Mouse (Mus musculus) hindbrain, embryonic 15.5 days (tissue): Measurements from ENCODE around the gene Chga. TPM values are rescaled to one million over a fixed set of nuclear protein-coding genes. Genes with fewer than 3 reads are reported as not detected.

Source experiments
- ATAC-seq: fragments of 200-750 bp; cut with Nextera tagmentation; 2 replicates; pipeline ENCODE4 v1.8.0; 2017; ENCODE audit warnings: low read depth, moderate number of reproducible peaks, moderate TSS enrichment; ENCODE audit not compliant: low FRiP score
- H3K27ac ChIP-seq: fragments of 300-500 bp; sonication (generic); replicated peaks from 2 replicates; pipeline ENCODE4 v1.5.1; 2015; ENCODE audit warnings: mild to moderate bottlenecking, inconsistent platforms
- H3K27me3 ChIP-seq: fragments of 300-500 bp; sonication (generic); 2 replicates; pipeline ENCODE4 v1.6.1; 2015; ENCODE audit warnings: control low read depth, inconsistent platforms
- H3K36me3 ChIP-seq: fragments of 300-500 bp; sonication (generic); 2 replicates; pipeline ENCODE4 v1.6.1; 2015; ENCODE audit warnings: control low read depth, inconsistent platforms
- H3K4me1 ChIP-seq: fragments of 300-500 bp; sonication (generic); replicated peaks from 2 replicates; pipeline ENCODE4 v1.6.1; 2015; ENCODE audit warnings: control low read depth, inconsistent platforms
- H3K4me2 ChIP-seq: fragments of 300-500 bp; sonication (generic); 2 replicates; pipeline ENCODE4 v1.6.1; 2015; ENCODE audit warnings: moderate library complexity, mild to moderate bottlenecking, inconsistent platforms
- H3K4me3 ChIP-seq: fragments of 300-500 bp; sonication (generic); 2 replicates; pipeline ENCODE4 v1.5.1; 2015; ENCODE audit warnings: mild to moderate bottlenecking, inconsistent platforms
- H3K9ac ChIP-seq: fragments of 300-500 bp; sonication (generic); 2 replicates; pipeline ENCODE4 v1.6.1; 2015; ENCODE audit warnings: inconsistent platforms
- H3K9me3 ChIP-seq: fragments of 300-500 bp; sonication (generic); 2 replicates; pipeline ENCODE4 v1.6.1; 2016; ENCODE audit warnings: control low read depth, inconsistent platforms
- WGBS: fragments of 180-500 bp; shearing (Covaris S2); methylation state at CpG from one replicate; pipeline ENCODE4 v1.1.7; 2015; 5-methylcytosine and 5-hydroxymethylcytosine counted together
- polyA plus RNA-seq: library from polyadenylated mRNA; unstranded; fragments of >200 nt; fragmentation: Nextera tagmentation; extraction: Ambion mirVana; gene quantifications from 2 replicates; pipeline ENCODE4 v1.2.1, GENCODE M21; 2015

Gene Chga
- polyA plus RNA-seq, 1 experiment from 2014 or later = 166 TPM

DNA sequence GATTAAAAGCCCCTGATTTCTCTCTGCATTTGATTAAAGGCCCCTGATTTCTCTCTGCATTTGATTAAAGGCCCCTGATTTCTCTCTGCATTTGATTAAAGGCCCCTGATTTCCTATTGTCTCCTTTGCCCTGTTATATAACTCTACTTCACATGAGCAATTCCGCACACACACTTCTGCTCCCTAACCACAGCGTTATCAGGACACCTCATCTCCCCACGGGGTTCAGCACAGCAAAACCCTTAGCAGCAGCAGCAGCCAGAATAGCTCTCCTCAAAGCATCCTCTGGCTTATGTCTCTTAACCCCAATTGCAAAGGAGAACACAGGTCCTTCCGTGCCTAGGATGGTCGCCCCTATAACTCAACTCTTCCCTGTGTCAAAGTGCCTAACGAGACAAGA lies 50.8 kb downstream of the Chga start:
- Histone ChIP-seq H3K9me3 (no peaks in the 10 kb centered on the region), H3K9ac (no peak overlapping the region), H3K27ac (no peak overlapping the region), H3K4me3 (no peak overlapping the region), H3K36me3 (no peaks in the 10 kb centered on the region), H3K27me3 (no peaks in the 10 kb centered on the region), H3K4me1 (peaks cover 23% of the 10 kb centered on the region), H3K4me2 (no peak overlapping the region)
- WGBS = 90% methylated on average over 6 of the region's 6 CpGs
- ATAC-seq = no peak

DNA sequence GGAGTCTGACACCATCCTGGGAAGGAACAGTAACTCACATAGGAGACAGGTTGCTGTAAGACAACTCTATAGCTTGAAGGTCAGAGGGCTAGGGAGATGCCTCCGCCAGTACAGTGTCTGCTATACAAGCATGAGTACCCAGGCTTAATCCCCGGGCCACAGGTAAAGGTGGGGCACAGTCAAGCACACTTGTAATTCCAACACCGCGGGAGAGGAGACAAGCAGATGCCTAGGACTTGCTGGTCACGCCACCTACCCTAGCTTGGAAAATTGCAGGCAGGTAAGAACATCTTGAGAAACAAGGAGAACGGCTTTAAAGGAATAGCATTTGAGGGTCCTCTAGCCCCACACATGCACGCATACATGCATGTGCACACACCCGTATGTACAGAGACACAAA lies 52.3 kb downstream of the Chga start:
- Histone ChIP-seq H3K4me1 (peaks cover 12% of the 10 kb centered on the region), H3K4me2 (no peak overlapping the region), H3K9me3 (no peaks in the 10 kb centered on the region), H3K4me3 (no peak overlapping the region), H3K36me3 (no peaks in the 10 kb centered on the region), H3K9ac (no peak overlapping the region), H3K27ac (no peak overlapping the region), H3K27me3 (no peaks in the 10 kb centered on the region)
- 95% methylated on average over 8 of the region's 8 CpGs for WGBS
- ATAC-seq = no peak

DNA sequence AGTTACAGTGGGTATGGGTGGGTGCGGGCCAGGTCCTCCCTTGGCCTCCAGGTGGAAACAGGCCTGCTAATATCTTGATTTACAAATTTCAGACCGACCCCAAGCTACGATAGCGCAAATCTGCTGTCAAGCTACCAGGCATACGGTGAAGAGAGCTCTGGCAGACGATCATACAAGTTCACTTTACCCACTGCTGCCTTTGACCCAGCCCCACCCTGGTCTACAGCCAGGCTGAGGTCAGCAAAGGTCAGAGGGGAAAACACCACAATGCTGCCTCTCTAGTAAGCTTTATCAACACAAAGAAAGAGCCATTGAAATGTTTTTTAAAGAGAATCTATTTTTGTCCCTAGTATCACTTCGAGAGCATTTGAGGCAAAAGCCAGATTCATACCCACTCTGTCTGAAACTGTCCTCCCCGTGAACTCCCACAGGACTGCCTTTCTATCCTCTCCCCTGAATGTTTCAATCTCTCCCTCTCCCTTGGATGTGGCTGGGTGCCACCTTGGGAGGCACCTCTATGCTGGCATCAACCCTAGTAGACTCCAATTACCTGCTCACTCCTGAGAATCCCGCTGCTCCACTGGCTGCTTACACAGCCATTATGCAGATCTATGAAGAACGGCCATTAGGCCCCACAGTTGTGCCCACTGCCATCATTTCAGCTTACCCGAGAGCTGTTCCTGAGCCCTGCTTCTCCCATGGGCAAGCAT lies 53.2 kb downstream of the Chga start:
- no peak overlapping the region for H3K9ac ChIP-seq
- no peak overlapping the region for H3K27ac ChIP-seq
- H3K27me3 ChIP-seq = no peaks in the 10 kb centered on the region
- no peak for ATAC-seq
- 73% methylated on average over 11 of the region's 11 CpGs for WGBS
- peaks cover 12% of the 10 kb centered on the region; the same call in 1 of the 2 replicates for H3K4me1 ChIP-seq
- H3K9me3 ChIP-seq = no peaks in the 10 kb centered on the region
- H3K36me3 ChIP-seq = no peaks in the 10 kb centered on the region
- H3K4me3 ChIP-seq = no peak overlapping the region
- no peak overlapping the region for H3K4me2 ChIP-seq

GRCm38 (mm10) chr12:102610927-102611326 lies 56.2 kb downstream of the Chga start:
- Histone ChIP-seq H3K4me1 (peaks cover 16% of the 10 kb centered on the region; the same call in 1 of the 2 replicates), H3K9me3 (no peaks in the 10 kb centered on the region), H3K27me3 (no peaks in the 10 kb centered on the region), H3K36me3 (no peaks in the 10 kb centered on the region), H3K9ac (no peak overlapping the region), H3K4me2 (no peak overlapping the region), H3K27ac (no peak overlapping the region), H3K4me3 (no peak overlapping the region)
- 90% methylated on average over 8 of the region's 8 CpGs for WGBS
- ATAC-seq = no peak

DNA sequence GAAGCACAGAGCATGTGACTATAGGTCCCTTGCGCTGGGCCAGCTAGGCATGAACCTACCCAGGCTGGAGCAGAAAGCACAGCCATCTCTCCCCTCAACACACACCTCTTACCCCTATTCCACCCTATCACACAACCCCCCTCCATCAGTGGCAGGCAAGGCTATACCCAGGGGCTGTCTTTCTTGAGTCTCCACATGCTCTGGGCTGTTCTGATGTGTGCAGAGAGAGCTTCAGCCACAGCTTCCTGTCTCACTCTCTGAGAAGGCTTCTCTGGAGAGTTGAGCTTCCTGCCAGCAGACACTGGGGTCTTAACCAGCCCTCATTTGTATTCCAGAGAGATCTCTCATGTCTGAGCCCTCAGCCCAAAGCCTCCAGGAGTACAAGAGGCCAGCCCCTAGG lies 57.7 kb downstream of the Chga start:
- H3K4me2 ChIP-seq = no peak overlapping the region
- H3K36me3 ChIP-seq = no peaks in the 10 kb centered on the region
- peaks cover 16% of the 10 kb centered on the region for H3K4me1 ChIP-seq
- no peaks in the 10 kb centered on the region for H3K9me3 ChIP-seq
- 100% methylated on average over 1 of the region's 1 CpGs for WGBS
- H3K27me3 ChIP-seq = no peaks in the 10 kb centered on the region
- no peak overlapping the region for H3K9ac ChIP-seq
- H3K4me3 ChIP-seq = no peak overlapping the region
- ATAC-seq = no peak
- no peak overlapping the region for H3K27ac ChIP-seq

- Histone ChIP-seq H3K9ac (no peak overlapping the region), H3K9me3 (no peaks in the 10 kb centered on the region), H3K36me3 (no peaks in the 10 kb centered on the region), H3K4me1 (peaks cover 18% of the 10 kb centered on the region), H3K4me2 (no peak overlapping the region), H3K27me3 (no peaks in the 10 kb centered on the region), H3K27ac (no peak overlapping the region), H3K4me3 (no peak overlapping the region)
- no peak for ATAC-seq
- WGBS = 89% methylated on average over 4 of the region's 4 CpGs
These were observed 58.6 kb downstream of the Chga start for GRCm38 (mm10) chr12:102613411-102613810.

Other genes with a start within 250 kb of the Chga start
- 104 and 109 TPM in 2 replicates for gene Lgmn, start 115.2 kb upstream of the Chga start, polyA plus RNA-seq
- 25.7 and 26.0 TPM in 2 replicates for gene Golga5, start 85.8 kb upstream of the Chga start, polyA plus RNA-seq
- gene Itpk1, start 150.0 kb downstream of the Chga start, polyA plus RNA-seq = 35.1 and 38.7 TPM in 2 replicates
- gene Moap1, start 188.7 kb downstream of the Chga start, polyA plus RNA-seq = 63.3 and 68.4 TPM in 2 replicates
- gene Tmem251, start 188.8 kb downstream of the Chga start, polyA plus RNA-seq = 10.4 and 11.3 TPM in 2 replicates
- gene Gm28051, start 202.8 kb downstream of the Chga start, polyA plus RNA-seq = not detected in 2 replicates
- gene Gon7, start 202.8 kb downstream of the Chga start, polyA plus RNA-seq = 42.8 and 45.0 TPM in 2 replicates
- gene Ubr7, start 203.0 kb downstream of the Chga start, polyA plus RNA-seq = 35.8 and 36.3 TPM in 2 replicates
- gene Gm20604, start 203.7 kb downstream of the Chga start, polyA plus RNA-seq = 44.5 and 46.7 TPM in 2 replicates